Mouse (Mus musculus) kidney, adult 2 months (tissue): ENCODE measurements around the gene Fhl2.

Experiments
- CTCF ChIP-seq: fragments of 200-500 bp; conservative IDR thresholded peaks from 2 replicates; pipeline ENCODE4 v1.5.1; 2011; ENCODE audit warnings: low read depth, mild to moderate bottlenecking, control low read depth, low read length, moderate library complexity, mixed read lengths; ENCODE audit not compliant: insufficient read depth, insufficient read length
- POLR2A ChIP-seq: fragments of 200-500 bp; IDR thresholded peaks from one replicate; pipeline ENCODE4 v1.6.1; 2011; ENCODE audit warnings: low read depth, low read length, control low read depth

DNA sequence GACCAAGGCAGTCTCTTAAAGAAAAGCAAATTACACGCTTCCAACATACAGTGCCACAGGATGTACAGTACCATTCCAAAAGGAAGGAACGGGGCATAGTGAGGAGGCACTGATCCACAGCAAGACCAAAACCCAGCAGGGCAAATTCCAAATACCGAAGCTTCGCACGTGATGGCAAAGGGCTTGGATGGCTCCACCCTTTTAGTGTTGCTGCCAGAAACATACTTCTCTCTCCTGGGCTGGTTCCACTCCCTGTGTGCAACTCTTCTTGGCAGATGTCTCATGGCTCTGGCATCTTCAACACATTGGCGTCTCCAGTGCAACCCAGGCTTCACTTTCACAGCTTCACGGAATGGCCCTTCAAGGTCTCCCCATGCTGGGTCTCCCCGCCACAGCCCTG lies 79.3 kb downstream of the Fhl2 start:
- TF ChIP-seq CTCF (no peak), POLR2A (no peak)
